Mouse (Mus musculus) skeletal muscle tissue, adult 2 months (tissue): ENCODE data around the gene Rhbdl3.

ENCODE experiments used
- DNase-seq: peaks from one replicate; pipeline ENCODE4 v3.0.0-alpha.2; 2012; ENCODE audit warnings: low read depth, low spot score

Gene Rhbdl3

GRCm38 (mm10) chr11:80384461-80384860 is 83.7 kb downstream of the Rhbdl3 start:
- no peak for DNase-seq

GRCm38 (mm10) chr11:80385055-80385454 is 84.3 kb downstream of the Rhbdl3 start:
- DNase-seq = no peak

GRCm38 (mm10) chr11:80386790-80387189 is 86.1 kb downstream of the Rhbdl3 start:
- no peak for DNase-seq

GRCm38 (mm10) chr11:80389885-80390284 is 89.2 kb downstream of the Rhbdl3 start:
- no peak for DNase-seq

- no peak for DNase-seq
Observed at GRCm38 (mm10) chr11:80391407-80392120, 90.9 kb downstream of the Rhbdl3 start.

GRCm38 (mm10) chr11:80395930-80396329 is 95.2 kb downstream of the Rhbdl3 start:
- no peak for DNase-seq

GRCm38 (mm10) chr11:80396617-80397016 is 95.9 kb downstream of the Rhbdl3 start:
- no peak for DNase-seq
